Mouse (Mus musculus) layer of hippocampus, postnatal 25 days (tissue): Measurements from ENCODE around the gene Trpm6. TPM values are rescaled to one million over a fixed set of nuclear protein-coding genes. Genes with fewer than 3 reads are reported as not detected.
A peak's percentile ranks its signal among the peaks of the same experiment; 100 is the strongest.

Experiments used
- DNase-seq, 2 experiments: peaks; one replicate each; pipeline ENCODE4 v3.0.0; 2022; ENCODE audit warnings: mixed read lengths in 2 of 2, low spot score in 1 of 2; ENCODE audit errors: extremely low spot score in 1 of 2
- total RNA-seq, 2 experiments: library from RNA; stranded (reverse); gene quantifications; 2 replicates each; pipeline ENCODE4 v1.2.3; 2021

The Trpm6 gene
- total RNA-seq, 2 experiments from 2014 or later = 0.17 to 0.28 TPM

GRCm38 (mm10) chr19:18766399-18766798, 16.6 kb downstream of the Trpm6 start:
- no peak for DNase-seq

GRCm38 (mm10) chr19:18771048-18771447, 21.3 kb downstream of the Trpm6 start:
- DNase-seq = no peak

- no peak for DNase-seq
These were observed 21.8 kb downstream of the Trpm6 start for GRCm38 (mm10) chr19:18771561-18771960.

GRCm38 (mm10) chr19:18772888-18773488, 23.2 kb downstream of the Trpm6 start:
- no peak for DNase-seq

GRCm38 (mm10) chr19:18774085-18774484, 24.3 kb downstream of the Trpm6 start:
- no peak for DNase-seq

GRCm38 (mm10) chr19:18799646-18800045, 49.9 kb downstream of the Trpm6 start:
- no peak for DNase-seq

GRCm38 (mm10) chr19:18811264-18811663, 61.5 kb downstream of the Trpm6 start:
- DNase-seq = no peak

- DNase-seq = no peak
These were observed 65.4 kb downstream of the Trpm6 start for GRCm38 (mm10) chr19:18815170-18815569.

- DNase-seq = no peak
These were observed 67.6 kb downstream of the Trpm6 start for GRCm38 (mm10) chr19:18817425-18817824.

- no peak for DNase-seq
These were observed 78.8 kb downstream of the Trpm6 start for GRCm38 (mm10) chr19:18828601-18829000.

- no peak for DNase-seq
These were observed 81.4 kb downstream of the Trpm6 start for GRCm38 (mm10) chr19:18831196-18831595.

GRCm38 (mm10) chr19:18834971-18835370, 85.2 kb downstream of the Trpm6 start:
- peak; percentile 32 to 76 for DNase-seq

GRCm38 (mm10) chr19:18841789-18842562, 92.2 kb downstream of the Trpm6 start:
- DNase-seq = no peak

- DNase-seq = no peak
These were observed 92.8 kb downstream of the Trpm6 start for GRCm38 (mm10) chr19:18842626-18843025.

GRCm38 (mm10) chr19:18846336-18846735, 96.6 kb downstream of the Trpm6 start:
- no peak for DNase-seq

GRCm38 (mm10) chr19:18868311-18868710, 118.5 kb downstream of the Trpm6 start:
- DNase-seq = no peak

GRCm38 (mm10) chr19:18872792-18873569, 123.2 kb downstream of the Trpm6 start:
- peak in 1 of 2 experiments; percentile 17 for DNase-seq

- DNase-seq = no peak
These were observed 124.2 kb downstream of the Trpm6 start for GRCm38 (mm10) chr19:18873709-18874644.

- DNase-seq = no peak
These were observed 129.5 kb downstream of the Trpm6 start for GRCm38 (mm10) chr19:18879264-18879663.

- no peak for DNase-seq
These were observed 131.4 kb downstream of the Trpm6 start for GRCm38 (mm10) chr19:18881162-18881561.
